Mouse (Mus musculus) left cerebral cortex, postnatal 36 days (tissue): ENCODE data around the gene Ppme1. TPM values are rescaled to one million over a fixed set of nuclear protein-coding genes. Genes with fewer than 3 reads are reported as not detected.

ENCODE experiments used
- DNase-seq, 2 experiments: peaks; one replicate each; pipeline ENCODE4 v3.0.0; 2021 to 2022; ENCODE audit warnings: low spot score in 2 of 2, mixed read lengths in 1 of 2
- intact Hi-C: fragments of 180-260 bp; cut with DNase I; formaldehyde crosslinking; loops from one replicate; pipeline ENCODE4 v1.15.1; 2025
- total RNA-seq, 2 experiments: library from RNA; stranded (reverse); gene quantifications; 2 replicates each; pipeline ENCODE4 v1.2.3; 2021

Ppme1 gene
- total RNA-seq, 2 experiments from 2014 or later, result 204 to 224 TPM

DNA sequence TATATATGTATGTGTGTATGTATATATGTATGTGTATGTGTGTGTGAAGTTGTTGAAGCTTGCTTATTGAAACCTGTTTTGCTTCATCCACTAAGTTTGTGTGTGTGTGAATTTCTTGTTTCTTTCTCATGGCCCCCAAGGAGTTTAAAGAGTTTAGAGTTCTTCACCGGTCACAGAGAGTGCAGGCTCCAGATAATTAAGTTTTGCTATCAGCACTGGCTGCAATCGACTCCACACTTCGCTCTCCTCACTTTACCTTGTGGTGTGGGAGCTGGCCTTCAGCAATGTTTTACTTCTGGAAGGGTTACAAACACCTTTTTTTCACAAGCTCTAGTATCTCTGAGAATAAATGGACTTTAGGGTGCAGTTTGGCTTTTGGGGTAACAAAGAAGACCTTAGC is 40.8 kb downstream of the Ppme1 start:
- no peak for DNase-seq
- intact Hi-C loops, result no loop called here

DNA sequence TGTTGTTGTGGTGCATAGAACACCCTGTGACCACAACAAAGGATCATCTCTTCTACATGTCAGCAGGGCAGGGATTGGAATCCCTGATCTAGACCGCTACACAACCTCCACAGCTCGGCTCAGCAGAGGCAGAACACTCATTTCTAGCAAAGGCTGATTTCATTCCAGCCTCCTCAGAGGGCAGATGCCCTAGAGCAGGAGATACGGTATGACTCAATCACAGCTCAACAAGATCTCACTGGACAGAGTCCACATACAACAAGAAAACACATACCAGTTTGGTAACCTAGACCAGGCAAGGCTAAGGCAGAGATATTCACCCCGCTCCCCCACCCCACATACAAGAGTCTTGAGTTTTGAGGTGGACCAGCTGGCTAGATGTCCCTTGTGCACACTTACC is 43.5 kb downstream of the Ppme1 start:
- DNase-seq, result no peak
- intact Hi-C loops, result no loop called here

DNA sequence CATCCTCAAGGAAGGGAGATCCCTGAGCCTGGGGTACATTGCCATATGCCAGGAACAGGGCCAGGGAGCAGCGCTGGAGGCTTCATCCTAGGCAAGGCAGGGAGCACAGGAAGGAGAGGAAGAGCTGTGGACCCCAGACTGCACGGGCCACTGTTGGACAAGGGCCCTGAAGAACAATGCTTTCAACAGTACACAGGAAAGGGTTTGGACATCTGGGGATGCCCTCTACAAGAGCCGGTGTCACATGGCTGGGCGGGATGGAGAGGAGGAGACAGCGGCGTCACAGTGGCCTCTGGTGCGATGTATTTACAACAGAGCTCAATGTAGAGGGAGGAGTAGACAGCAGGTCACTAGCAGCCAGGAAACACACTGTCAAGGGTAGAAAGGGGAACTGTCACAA is 44.6 kb downstream of the Ppme1 start:
- intact Hi-C loops, result no loop called here
- no peak for DNase-seq

DNA sequence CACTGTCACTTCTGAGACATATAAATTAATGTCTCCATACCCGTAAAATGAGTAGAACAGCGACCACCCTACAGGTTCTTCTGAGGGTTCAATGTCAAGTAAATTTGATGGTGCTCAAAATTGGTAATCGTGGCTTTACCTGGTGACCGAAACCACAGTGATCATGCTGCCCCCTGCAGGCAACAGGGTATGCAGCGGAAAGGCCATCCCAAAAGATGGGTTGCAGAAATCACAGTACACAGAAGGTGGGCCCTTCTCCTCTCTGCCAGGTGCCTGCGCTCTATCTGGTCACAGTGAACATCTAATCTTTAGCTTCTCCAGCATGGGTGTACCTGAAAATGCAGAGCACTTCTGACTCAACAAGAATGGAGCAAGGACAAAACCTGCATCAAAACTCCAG is 46.6 kb downstream of the Ppme1 start:
- intact Hi-C loops, result loop anchor here (2.0 kb wide), 1 partner anchor 45 kb away; no protein-coding TSS in a partner anchor
- DNase-seq, result peak in 1 of 2 experiments; percentile 57

DNA sequence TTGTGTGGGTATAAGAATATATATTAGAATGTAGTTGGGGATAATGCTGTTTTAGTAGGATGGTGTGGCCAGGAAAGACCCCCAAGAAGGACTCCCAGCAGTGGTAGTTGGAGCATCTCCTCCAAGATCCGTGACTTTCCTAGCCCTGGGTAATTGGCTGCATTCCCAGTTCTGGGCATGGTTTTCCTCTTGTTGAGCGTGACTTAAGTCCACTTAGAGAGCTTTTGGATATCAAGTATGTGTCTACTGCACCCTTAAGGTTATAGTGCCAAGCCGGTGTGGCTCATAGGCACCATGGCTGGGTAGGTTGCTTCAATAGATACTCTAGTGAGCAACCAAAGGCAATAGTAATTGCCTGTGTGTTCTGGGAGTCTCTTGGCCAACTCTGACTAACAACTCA is 48.4 kb downstream of the Ppme1 start:
- no peak for DNase-seq
- intact Hi-C loops, result loop anchor here (2.0 kb wide), 1 partner anchor 43 kb away; no protein-coding TSS in a partner anchor

DNA sequence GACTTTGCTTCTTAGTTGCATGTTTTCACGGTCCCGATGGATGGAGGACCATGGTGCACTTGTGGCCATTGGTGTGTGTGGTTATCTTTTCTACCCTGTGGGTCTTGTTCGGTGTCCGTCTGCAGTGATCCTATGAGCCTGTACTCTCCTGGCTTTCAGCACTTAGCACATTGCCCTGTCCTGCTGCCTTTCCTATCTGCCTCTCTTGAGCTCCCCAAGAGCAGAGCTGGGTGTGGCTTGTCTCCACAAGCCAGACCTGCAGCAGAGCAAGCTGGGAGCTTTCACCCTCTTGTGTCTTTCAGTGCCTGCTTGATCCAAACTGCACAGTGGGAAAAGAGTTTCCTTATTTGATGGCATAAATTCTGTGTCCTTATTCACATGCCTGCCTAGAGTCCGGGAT is 54.6 kb downstream of the Ppme1 start:
- intact Hi-C loops, result no loop called here
- no peak for DNase-seq

DNA sequence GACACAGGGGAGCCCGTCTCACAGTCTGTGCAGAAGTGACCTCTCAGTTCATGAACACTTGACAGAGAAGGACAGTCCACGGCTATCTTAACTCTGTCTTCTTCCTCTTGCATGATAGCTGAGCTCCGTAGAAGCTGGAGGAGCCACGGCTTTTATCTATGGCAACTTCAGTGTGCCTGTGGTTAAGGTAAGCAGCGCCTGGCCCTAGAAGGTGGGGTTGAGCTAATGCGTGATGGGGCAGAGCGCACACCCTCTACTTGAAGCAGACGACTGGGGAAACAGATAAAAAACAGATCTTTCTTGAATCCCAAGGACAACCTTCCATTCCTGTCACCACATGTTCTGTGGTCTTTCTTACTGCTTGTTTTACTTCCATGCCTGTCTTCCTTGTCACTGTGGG is 55.2 kb downstream of the Ppme1 start:
- no peak for DNase-seq
- intact Hi-C loops, result no loop called here

DNA sequence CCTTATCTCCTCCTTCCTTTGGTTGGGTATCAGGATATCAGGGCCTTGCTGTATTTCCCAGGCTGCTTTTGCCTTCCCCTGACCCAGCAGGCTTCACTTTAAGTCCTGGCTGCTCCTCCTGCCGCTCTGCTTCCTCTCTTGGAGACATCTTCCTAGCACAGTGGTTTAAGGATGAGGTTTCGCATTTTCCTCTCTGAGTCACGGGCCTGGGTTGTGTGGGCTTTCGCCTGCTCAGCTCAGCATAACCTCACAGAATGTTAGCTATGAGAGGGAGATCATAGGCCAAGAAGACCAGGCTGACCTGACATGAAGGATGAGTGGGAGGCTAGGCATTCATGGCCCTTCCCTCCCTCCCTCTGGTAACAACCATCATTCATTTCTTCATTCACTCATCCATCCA is 59.4 kb downstream of the Ppme1 start:
- intact Hi-C loops, result no loop called here

DNA sequence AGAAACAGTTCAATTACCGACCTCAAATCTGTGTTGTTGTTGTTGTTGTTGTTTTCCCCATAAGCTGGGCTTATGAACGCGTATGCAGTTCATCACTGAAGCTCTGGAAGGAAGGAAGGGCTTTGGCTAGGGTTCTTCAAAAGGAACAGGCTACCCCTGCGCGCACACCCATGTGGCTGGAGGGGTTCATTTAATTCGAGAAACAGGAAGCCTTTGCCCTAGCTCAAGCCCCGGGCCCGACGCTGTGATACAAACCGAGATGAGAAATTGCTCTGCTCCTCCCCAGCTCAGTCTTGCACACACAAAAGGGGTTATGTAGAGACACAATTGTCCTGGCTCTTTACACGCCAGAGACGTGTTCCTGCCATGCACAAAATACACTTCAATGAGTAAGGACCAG is 61.8 kb downstream of the Ppme1 start:
- DNase-seq, result no peak
- intact Hi-C loops, result no loop called here

More for the DNA sequence above, 59.4 kb downstream of the Ppme1 start:
- DNase-seq, result no peak

DNA sequence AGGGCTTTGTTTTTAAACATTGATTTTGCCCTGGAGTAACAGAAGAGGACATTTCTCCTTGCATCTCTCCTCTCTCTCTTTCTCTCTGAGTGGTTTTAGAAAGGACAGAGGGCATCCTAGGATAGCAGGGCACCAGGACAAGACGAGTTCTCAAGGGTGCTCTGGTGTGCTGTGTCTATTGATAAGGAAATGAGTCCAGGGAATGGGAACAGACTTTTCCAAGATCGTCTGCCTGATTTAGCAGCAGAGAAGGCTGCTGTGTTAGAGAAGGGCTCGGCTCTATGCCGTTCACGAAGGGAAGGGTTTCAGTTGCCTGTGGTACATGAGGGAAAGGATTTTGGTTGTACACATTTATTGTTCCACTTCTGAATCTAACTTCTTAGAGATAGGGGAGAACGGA is 62.4 kb downstream of the Ppme1 start:
- DNase-seq, result no peak
- intact Hi-C loops, result no loop called here

DNA sequence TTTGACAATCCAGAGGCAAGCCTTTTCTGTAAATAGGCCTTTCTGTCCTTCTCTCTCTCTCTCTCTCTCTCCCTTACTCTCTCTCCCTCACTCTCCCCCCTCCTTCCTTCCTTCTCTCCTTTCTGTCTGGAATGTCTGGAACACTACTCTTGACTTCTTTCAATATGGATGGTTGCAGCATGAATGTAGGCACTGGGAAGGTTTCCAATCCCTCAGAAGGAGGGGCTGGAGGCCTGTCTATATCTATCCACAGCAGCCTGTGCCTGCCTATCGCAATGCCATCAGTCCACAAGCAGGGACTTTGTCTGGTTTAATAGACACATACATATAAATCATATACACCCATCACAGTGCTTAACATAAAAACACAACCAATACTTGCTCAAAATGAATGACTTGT is 62.9 kb downstream of the Ppme1 start:
- intact Hi-C loops, result no loop called here
- DNase-seq, result no peak

DNA sequence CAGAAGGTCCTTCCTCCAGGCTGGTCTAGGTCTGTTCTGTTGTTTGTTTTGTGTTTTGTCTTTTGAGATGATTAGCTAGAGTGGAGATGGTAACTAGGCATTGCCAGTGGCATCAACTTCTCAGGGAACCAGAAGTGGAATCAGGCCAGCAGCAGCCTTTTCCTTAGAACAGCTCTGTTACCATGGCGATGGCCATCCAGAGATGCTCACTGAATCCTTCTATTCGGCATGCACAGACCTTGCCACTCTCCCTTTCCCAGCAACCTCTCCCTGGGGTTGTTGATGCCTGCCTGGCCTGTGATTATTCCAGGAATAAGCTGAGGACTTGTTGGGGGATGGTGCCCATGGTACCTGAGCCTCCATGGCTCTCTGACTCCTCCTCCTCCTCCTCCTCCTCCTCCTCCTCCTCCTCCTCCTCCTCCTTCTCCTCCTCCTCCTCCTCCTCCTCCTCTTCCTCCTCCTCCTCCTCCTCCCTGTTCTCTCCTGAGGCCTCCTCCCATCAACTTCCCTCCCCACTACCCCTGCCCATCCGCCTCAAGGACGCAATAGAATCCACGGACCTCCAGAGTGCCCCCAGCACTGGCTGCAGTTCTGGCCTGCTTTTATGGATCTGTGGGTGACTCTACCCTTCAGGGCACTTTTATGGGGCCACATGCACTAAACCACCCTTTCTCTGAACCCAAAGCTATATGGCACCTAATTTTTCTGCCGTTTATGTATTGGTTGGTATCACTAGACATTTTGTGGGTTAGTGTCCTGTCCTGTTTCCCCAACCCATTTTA is 64.0 kb downstream of the Ppme1 start:
- peak; percentile 43 to 59 for DNase-seq
- intact Hi-C loops, result no loop called here

DNA sequence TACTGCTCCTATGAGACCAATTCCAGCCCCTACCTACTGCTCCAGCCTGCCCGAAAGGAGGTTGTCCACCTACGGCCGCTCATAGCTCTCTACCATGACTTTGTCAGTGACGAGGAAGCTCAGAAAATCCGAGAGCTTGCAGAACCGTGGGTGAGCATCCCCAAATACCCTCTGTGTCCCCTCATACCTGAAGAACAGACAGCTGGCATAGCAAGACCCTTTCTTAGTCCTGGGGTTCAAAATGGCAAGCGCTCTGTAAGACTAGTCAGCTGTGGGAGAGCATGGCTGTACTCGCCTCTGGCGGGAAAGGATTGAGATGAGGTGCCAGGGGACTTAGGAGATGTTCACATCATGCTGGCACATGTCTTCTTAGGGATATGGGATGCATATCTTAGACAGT is 66.2 kb downstream of the Ppme1 start:
- intact Hi-C loops, result no loop called here
- DNase-seq, result no peak

DNA sequence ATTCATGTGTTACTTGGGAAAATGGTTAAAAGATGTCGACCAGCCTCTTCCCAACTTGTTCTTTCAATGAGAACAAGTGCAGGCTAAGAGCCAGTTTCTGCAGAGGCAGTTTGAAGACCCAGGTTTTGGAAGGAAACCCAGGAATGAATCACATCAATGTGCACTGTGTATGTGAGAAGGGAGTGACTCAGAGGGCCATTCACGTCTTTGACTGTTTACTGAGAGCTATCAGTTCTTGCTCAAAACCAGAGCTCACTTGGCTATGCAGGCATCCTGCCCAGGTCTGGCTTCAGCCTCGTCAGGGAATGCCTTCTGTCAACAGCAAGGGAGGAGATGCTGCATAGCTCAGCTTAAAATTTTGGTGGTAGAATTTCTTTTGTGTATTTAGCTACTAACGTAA is 69.8 kb downstream of the Ppme1 start:
- intact Hi-C loops, result no loop called here
- peak; percentile 61 to 79 for DNase-seq

DNA sequence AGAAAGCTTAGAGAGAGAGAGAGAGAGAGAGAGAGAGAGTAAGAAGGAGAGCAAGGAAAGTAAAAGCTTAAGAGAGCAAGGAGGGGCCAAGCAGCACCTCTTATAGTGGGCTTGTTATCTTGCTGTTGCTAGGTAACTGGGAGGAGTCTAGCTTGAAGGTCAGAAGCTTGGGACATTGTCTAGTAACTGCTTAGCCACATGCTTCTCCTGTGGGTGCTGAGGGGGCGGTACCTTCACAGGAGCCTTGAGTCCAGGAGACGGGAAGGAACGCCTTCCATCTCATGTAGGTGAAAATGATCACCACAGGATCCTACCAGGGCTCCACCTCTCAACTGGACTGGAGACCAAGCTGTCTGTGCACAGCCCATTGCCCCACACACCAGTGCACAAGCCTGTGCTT is 70.7 kb downstream of the Ppme1 start:
- intact Hi-C loops, result no loop called here
- DNase-seq, result no peak

DNA sequence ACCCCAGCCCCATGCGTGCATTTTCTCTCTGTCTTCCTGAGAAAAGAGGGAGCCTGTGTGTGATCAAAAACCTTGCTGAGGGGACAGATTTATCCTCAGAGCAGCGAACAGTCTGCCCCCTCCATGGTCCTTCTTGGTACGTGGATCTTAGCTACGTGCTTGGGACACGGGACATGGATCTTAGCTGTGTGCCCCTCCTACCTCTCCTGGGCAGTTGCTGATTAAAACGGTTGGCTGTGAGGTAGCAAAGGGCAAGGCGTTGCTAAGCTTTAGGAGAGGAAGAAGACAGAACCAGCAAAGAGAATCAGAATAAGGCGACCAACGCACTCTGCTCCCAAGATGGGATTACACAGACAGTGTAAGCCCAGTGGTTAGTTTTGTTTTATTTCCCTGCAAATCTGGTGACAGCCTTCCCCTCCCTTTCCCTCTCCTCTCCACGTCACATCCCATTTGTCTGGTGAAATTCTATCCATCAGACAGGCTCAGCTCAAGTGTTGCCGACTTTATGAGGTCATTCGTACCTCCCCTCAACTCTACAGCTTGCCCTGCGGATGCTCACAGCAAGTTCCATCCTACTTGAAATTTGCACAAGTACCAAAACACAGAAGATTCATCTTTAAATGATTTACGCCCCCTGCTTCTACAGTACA is 73.1 kb downstream of the Ppme1 start:
- DNase-seq, result no peak
- intact Hi-C loops, result no loop called here

DNA sequence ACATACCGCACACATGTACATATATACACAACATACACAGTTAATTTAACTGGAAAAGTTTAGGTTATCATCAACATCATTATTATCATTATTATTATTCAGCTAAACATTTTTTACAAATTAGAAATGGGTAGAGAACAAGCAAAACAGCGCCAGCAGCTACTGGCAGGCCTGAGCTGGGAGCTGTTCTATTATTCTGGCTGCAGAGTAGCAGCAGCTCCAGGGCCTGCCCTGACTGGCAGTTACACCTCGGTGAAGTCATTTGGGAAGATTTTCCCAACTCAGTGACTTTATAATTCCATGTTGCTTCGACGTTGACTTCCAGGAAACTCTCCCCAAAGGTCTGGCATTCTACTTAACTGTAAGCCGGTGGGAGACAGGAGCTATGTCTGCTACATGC is 75.4 kb downstream of the Ppme1 start:
- DNase-seq, result no peak
- intact Hi-C loops, result no loop called here

DNA sequence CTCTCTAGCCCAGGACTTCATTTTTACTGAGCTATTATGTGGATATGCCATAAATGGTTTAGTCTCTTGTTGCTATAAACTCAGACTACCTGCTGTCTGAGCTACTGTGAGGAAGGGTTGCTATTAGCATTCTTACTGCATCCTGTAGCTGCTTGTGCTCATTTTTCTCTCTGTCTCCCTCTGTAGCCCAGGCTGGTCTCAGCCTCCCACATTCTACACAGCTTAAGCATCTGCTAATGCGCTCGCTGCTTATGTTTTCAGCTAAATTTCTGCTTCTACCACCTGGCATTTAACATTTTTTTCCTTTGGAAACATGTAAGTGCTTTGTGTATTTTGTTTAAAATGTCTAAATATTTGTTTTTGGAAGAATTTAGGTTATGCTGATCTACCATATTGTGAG is 76.4 kb downstream of the Ppme1 start:
- intact Hi-C loops, result no loop called here
- no peak for DNase-seq

DNA sequence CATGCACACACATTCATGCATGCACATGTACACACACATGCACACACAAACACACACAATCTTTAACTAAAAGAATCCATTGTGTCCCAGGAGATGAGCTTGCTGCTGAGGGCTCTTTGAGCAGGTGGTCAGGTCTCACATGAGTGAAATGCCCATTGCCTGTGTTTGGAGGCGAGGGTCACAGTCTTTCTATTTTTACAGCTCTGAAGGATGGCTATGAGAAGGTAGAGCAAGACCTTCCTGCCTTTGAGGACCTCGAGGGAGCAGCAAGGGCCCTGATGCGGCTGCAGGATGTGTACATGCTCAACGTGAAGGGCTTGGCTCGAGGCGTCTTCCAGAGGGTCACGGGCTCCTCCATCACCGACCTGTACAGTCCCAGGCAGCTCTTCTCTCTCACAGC is 78.6 kb downstream of the Ppme1 start:
- intact Hi-C loops, result no loop called here
- no peak for DNase-seq

DNA sequence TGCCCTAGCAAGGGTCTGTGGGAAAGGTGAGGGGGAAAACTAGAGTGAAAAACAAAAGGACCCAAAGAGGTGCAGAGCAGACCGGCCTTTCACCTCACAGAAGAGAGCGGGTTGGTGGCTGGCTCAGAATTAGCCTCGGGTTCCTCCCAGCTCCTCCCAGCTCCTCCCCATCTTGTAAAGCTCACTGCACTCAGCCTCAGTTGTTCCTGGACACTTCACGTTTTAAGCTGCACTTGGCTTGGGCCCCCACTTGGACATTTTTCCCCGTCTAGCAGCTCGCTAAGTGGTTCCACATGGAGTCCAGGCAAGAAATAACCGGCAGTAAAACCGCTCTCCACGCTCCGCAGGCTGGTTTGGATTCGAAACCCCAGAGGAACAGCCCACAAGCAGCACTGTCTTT is 83.5 kb downstream of the Ppme1 start:
- intact Hi-C loops, result no loop called here
- no peak for DNase-seq

DNA sequence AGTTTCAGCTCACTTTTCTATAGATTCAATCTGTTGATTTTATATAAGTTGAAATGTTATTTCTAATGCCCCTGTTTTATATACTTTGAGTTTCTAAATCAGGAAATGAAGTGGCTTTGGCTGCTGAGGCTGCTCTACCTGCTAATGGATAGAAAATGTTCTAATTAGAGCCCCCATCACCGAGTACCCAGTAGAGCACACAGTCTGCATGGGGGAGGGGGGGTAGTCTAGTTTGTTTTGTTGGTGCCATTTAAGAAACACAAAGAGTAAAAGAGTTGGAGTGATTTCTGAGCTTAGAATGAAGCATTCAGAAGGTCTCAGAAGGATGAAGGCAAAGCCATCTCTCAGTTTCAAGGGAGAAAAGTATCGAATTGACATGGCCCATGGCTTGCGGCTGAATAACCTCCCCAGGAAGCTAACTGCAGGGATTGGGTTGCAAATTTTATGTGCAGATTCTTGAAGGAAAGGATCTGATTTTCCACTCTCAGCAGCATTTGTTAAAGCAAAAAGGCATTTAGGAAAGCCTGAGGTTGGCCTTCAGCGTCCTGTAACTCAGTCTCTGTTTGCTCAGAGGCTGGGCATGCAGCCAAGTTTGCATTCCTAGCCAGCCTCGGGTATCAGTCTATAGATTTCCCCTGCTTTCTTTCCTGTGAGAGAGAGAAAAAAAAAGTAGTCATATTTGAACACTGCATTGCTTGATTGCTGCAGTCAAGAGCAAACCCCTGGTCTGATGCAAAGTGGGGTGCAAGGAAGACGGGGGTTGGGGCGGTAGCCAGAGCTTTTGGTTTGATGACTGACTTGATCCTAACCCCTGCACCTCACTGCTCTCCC is 84.1 kb downstream of the Ppme1 start:
- DNase-seq, result no peak

More for the DNA sequence above, 84.1 kb downstream of the Ppme1 start:
- intact Hi-C loops, result no loop called here
